In the genomic region with DNA sequence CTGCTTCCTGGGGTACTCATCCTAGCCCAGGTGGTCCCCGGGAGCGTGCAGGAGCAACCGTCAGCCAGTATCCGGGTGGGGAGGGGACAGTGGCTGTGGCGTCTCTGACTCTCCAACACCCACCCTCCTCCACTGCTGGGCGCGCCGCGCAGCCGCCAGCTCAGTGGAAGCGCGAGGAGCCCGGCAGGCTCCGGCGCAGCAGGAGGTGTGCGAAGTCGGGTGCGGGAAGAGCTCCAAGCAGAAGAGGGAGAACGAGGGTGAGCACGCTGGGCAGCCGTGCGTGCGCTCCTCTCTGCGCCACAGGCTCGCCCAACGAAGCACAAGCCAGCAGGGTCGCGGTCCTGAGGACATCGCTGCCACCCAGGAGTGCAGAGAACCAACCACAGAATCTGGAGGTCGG, we compare ENCODE assay signal across 7 mouse cellular contexts. TPM values are rescaled to one million over a fixed set of nuclear protein-coding genes. Genes with fewer than 3 reads are reported as not detected.
A peak's percentile ranks its signal among the peaks of the same experiment; 100 is the strongest.
DNase-seq lines count a peak whose midpoint lies in the region; ATAC-seq and TF ChIP-seq lines count a peak whose summit lies in the region.

Gene Ntsr1 (plus strand): TSS at position 236 of the 400 bp plus-strand sequence.

- H3K4me3 ChIP-seq in liver, embryonic 11.5 days (ENCODE audit: low read depth, low read length) = peak within 1 kb of the TSS; percentile 23; the same call in 1 of the 2 replicates
- H3K4me3 ChIP-seq in forebrain, embryonic 14.5 days (ENCODE audit: low read depth, low read length) = peak within 1 kb of the TSS; percentile 32
- peak within 1 kb of the TSS; percentile 40 for H3K4me3 ChIP-seq in midbrain, postnatal 0 days (ENCODE audit: low read depth, low read length)

- peaks cover 49% of the 10 kb centered on the region for H3K27me3 ChIP-seq in liver, embryonic 11.5 days (replicated peaks; ENCODE audit: control insufficient read depth, insufficient read depth, low read length)
- H3K27me3 ChIP-seq in forebrain, embryonic 14.5 days (replicated peaks; ENCODE audit: control insufficient read depth, insufficient read depth, low read length) = peaks cover 22% of the 10 kb centered on the region
- H3K27me3 ChIP-seq in midbrain, postnatal 0 days (ENCODE audit: insufficient read depth, low read length) = peaks cover 25% of the 10 kb centered on the region; the same call in 1 of the 2 replicates

- H3K4me2 ChIP-seq in liver, embryonic 11.5 days = peak within 1 kb of the TSS; percentile 54
- peak within 1 kb of the TSS; percentile 69 for H3K4me2 ChIP-seq in forebrain, embryonic 14.5 days (ENCODE audit: low read length)
- peak within 1 kb of the TSS; percentile 75 for H3K4me2 ChIP-seq in midbrain, postnatal 0 days (ENCODE audit: low read depth, low read length, poor library complexity, severe bottlenecking)

- no peaks in the 10 kb centered on the region for H3K9me3 ChIP-seq in liver, embryonic 11.5 days (ENCODE audit: control insufficient read depth, low read length)
- H3K9me3 ChIP-seq in forebrain, embryonic 14.5 days (replicated peaks; ENCODE audit: control insufficient read depth, low read length) = no peaks in the 10 kb centered on the region
- H3K9me3 ChIP-seq in midbrain, postnatal 0 days (ENCODE audit: low read length) = no peaks in the 10 kb centered on the region

- 2% methylated on average over 30 of the region's 30 CpGs for WGBS in liver, embryonic 11.5 days
- WGBS in forebrain, embryonic 14.5 days = under 1% methylated on average over 30 of the region's 30 CpGs
- WGBS in midbrain, postnatal 0 days = under 1% methylated on average over 30 of the region's 30 CpGs

- no peak within 1 kb of the TSS for H3K27ac ChIP-seq in liver, embryonic 11.5 days (ENCODE audit: low read depth, low read length)
- H3K27ac ChIP-seq in forebrain, embryonic 14.5 days (ENCODE audit: low read depth, low read length) = no peak within 1 kb of the TSS
- H3K27ac ChIP-seq in midbrain, postnatal 0 days (ENCODE audit: low read depth, low read length) = no peak within 1 kb of the TSS

- H3K36me3 ChIP-seq in liver, embryonic 11.5 days (ENCODE audit: control insufficient read depth, insufficient read depth, low read length) = no peaks in the 10 kb centered on the region
- H3K36me3 ChIP-seq in forebrain, embryonic 14.5 days (ENCODE audit: control insufficient read depth, insufficient read depth, low read length) = no peaks in the 10 kb centered on the region
- H3K36me3 ChIP-seq in midbrain, postnatal 0 days (ENCODE audit: insufficient read depth, low read length) = no peaks in the 10 kb centered on the region

- no peak for DNase-seq in liver, embryonic 11.5 days (ENCODE audit: low spot score)
- DNase-seq in liver = no peak
- DNase-seq in forebrain, embryonic 14.5 days (ENCODE audit: low spot score) = peak; percentile 56
- peak; percentile 33 to 35 for DNase-seq in layer of hippocampus, postnatal 25 days (ENCODE audit: extremely low spot score in 1 of 2, low spot score in 1 of 2)
- DNase-seq in midbrain, postnatal 0 days (ENCODE audit: low spot score) = peak; percentile 12
- DNase-seq in urinary bladder, adult 2 months (ENCODE audit: low spot score) = no peak
- DNase-seq in T-cell, adult 2 months (ENCODE audit: low spot score) = no peak

- H3K9ac ChIP-seq in liver, embryonic 11.5 days (ENCODE audit: low read depth, low read length) = no peak within 1 kb of the TSS
- peak within 1 kb of the TSS; percentile 64 for H3K9ac ChIP-seq in forebrain, embryonic 14.5 days (ENCODE audit: low read length)
- peak within 1 kb of the TSS; percentile 54; the same call in 1 of the 2 replicates for H3K9ac ChIP-seq in midbrain, postnatal 0 days (replicated peaks; ENCODE audit: low read length, poor library complexity, severe bottlenecking)

- no peak for ATAC-seq in liver, embryonic 11.5 days (replicated peaks; ENCODE audit: low FRiP score)
- peak; percentile 62 for ATAC-seq in forebrain, embryonic 14.5 days
- peak; percentile 73 for ATAC-seq in midbrain, postnatal 0 days (ENCODE audit: low FRiP score)

- no peak for TF ChIP-seq CTCF in midbrain, postnatal 0 days (IDR thresholded peaks at IDR 0.05)

- no peaks in the 10 kb centered on the region for H3K4me1 ChIP-seq in liver, embryonic 11.5 days (replicated peaks; ENCODE audit: control insufficient read depth, insufficient read depth, low read length)
- peaks cover 18% of the 10 kb centered on the region for H3K4me1 ChIP-seq in forebrain, embryonic 14.5 days (ENCODE audit: control insufficient read depth, insufficient read depth, low read length)
- 0 out of 2 replicates have a peak, but pooled peaks cover 2% of the 10 kb centered on the region for H3K4me1 ChIP-seq in midbrain, postnatal 0 days (ENCODE audit: insufficient read depth, low read length)

RNA-seq across cellular contexts. Expression of gene Ntsr1, which starts in this region (rescaled TPM):
- polyA plus RNA-seq in liver, embryonic 11.5 days (2014; fragmentation: Nextera tagmentation; extraction: Ambion mirVana) = 0.49 and 0.75 TPM in 2 replicates
- 4.4 and 6.1 TPM in 2 replicates for polyA plus RNA-seq in forebrain, embryonic 14.5 days (2014; fragmentation: Nextera tagmentation; extraction: Ambion mirVana)
- 1 to 10 TPM; 4.4 TPM for total RNA-seq in layer of hippocampus, postnatal 25 days (2021)
- total RNA-seq in midbrain, postnatal 0 days (2014; rRNA removed) = 12.6 and 15.2 TPM in 2 replicates
- 4.1 and 4.7 TPM in 2 replicates for polyA plus RNA-seq in midbrain, postnatal 0 days (2015; fragmentation: Nextera tagmentation; extraction: Ambion mirVana)
- polyA plus RNA-seq in urinary bladder, adult 2 months (2012; rRNA removed) = 0.07 and 0.12 TPM in 2 replicates

Comparison
In these comparisons a context has a peak if more than half of its experiments do, and no peak if none do; other contexts are left out.
1. DNase-seq: peak in forebrain, embryonic 14.5 days (single experiment), layer of hippocampus, postnatal 25 days (2 of 2) and midbrain, postnatal 0 days (single experiment); none in liver, embryonic 11.5 days (single experiment), liver (single experiment), urinary bladder, adult 2 months (single experiment) and T-cell, adult 2 months (single experiment).
2. Peak in every context shown above with its lines, with median percentiles within 50 percentile points of each other: H3K4me2 ChIP-seq and H3K4me3 ChIP-seq.